Mouse (Mus musculus) urinary bladder, postnatal 14 days (tissue): ENCODE measurements around the gene D630045J12Rik.

Experiments
- DNase-seq: peaks from one replicate; pipeline ENCODE4 v3.0.0; 2021; ENCODE audit warnings: low spot score

Gene D630045J12Rik

DNA sequence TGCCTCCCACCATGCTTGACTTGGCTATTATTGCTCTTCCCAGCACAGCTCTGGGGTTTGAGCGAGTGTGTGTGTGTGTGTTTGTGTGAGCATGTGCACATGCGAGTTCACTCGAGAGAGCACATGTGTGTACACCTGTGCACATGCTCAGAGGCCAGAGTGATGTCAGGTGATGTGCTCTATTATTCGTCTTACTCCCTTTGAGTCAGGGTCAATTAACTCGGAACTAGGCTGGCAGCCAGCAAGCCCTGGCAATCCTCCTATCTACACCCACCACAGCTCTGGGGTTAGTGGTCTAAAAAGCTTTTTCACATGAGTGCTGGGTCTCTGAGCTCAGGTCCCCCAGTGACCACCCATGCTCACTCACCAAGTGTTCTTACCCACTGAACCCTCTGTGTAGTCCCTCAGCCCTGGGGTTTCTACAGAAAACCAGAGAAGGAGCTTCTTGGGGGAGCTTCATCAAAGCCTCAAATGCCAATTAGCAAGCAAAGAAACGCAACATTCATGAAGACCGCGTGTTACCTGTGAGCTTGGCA lies 11.4 kb downstream of the D630045J12Rik start:
- no peak for DNase-seq

DNA sequence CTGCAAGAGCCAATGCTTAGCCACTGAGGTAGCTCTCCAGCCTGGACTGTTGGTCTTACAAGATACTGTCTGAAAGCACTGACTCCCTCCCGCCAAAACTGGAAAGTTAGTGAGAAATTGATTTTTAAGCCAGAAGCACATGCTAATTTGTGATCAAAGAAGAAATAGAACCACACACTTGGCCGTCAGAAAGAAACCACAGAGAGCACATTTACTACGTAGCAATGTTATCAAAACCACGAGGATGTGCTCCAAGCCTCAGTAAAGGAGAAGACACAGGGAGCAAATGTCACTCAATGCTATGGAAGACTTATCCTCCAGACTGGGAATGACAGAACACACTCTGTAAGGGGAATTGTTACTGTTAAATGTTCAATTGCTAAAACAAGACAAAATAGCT lies 12.3 kb downstream of the D630045J12Rik start:
- no peak for DNase-seq

DNA sequence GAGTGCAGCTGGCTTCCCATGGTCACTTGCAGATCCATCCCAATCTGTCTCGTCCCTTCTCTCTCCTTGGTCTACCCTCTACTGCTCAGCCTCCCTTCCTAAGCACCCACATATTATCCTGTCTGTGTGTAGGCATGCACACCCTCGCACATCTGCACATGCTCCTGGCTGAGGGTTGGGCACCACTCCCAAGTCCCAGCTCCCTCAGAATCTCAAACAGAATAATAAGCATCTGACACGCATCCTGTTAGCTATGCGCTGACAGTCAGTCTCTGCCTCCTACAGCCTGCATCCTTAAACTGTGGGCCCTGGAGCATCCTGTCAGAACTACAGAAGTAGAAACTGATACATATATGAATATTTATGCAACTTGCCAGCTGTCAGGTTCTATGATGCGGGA lies 13.2 kb downstream of the D630045J12Rik start:
- no peak for DNase-seq

GRCm38 (mm10) chr6:38238382-38238781 lies 15.4 kb downstream of the D630045J12Rik start:
- DNase-seq = no peak

- no peak for DNase-seq
Observed at GRCm38 (mm10) chr6:38235991-38236658, 17.7 kb downstream of the D630045J12Rik start.

DNA sequence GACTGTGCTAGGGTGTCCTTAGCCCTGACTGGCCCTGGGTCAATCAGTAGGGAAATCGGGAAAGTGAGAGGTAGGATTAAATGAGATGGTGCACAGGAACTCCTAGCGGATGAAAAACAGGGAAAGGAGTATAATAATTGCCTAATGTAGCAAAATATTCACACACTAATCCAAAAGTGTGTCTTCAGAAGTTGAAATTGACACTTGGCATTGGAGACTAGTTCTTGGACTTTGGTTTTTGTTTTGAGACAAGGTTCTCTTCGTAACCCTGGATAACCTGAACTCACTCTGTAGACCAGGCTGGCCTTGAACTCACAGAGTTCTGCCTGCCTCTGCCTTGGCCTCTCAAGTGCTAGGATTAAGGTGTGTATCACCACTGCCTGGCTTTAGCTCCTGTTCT lies 20.0 kb downstream of the D630045J12Rik start:
- no peak for DNase-seq

- no peak for DNase-seq
Observed at GRCm38 (mm10) chr6:38232917-38233316, 20.9 kb downstream of the D630045J12Rik start.

- no peak for DNase-seq
Observed at GRCm38 (mm10) chr6:38231994-38232393, 21.8 kb downstream of the D630045J12Rik start.

DNA sequence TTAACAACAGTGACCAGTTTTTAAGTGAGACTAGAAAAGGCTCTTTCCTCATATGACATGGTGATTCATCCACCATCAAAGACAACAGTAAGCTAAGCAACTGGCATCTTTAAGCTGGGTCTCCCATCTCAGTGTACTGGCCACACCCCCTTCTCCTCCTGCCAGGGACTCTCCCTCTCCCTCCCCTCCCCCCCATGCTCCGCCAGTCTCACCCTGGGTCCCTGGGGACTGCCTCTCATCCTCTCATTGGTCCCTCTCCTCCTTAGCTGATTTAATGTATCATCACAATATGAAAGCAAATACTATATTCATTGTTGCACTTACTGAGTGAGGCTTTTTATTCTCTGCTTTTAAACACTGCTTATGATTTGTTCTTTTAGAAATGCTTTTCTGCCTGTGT lies 29.7 kb downstream of the D630045J12Rik start:
- no peak for DNase-seq

DNA sequence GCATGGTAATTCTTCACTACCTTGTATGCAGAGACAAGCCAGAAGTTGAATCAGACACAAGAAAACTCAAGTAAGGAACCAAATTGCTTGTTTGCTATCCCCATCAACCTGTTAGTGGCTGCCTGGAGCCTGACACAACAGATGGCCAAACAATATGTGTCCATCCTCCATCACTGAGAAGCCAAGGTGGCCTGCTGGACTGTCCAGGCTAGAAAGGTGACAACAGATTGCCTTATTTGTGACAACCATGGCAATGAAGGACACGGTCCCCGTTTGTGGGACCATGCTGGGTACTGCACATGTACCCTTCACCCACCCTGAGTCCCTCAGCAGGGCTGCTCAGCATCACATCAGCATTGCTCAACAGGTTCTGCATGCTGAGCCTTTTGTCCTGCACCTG lies 34.5 kb downstream of the D630045J12Rik start:
- no peak for DNase-seq

DNA sequence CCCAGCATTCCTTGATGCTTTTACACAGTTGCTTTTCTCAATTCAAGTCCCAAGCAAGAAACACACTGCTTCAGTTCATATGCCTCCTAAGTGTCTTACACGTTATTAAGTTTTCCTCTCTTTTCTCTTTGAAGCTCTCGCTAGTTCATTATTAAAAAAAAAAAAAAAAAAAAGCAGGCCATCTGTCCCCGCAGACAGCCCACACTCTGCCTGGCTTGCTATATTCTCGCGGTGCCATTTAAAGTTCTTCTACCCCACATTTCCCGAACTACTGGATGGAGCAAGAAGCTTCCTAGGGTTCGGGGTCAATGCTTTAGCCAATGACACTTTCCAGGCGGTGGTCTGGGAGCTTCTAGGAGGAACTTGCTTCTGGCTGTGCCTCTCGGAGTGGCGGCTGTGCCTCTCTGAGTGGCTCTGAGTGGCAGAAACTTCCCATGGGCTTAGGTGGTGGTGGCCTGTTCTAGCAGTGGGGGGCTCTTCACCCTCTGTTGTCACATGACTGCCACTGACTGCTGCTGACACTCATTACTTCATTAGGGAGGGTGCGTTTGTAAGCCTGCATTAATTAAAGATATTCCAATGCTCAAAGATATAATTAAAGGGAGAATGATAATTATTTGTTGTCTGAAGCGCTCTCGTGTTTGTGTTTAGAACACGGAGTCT lies 38.2 kb downstream of the D630045J12Rik start:
- DNase-seq = no peak

GRCm38 (mm10) chr6:38207621-38208020 lies 46.2 kb downstream of the D630045J12Rik start:
- DNase-seq = no peak

GRCm38 (mm10) chr6:38206941-38207531 lies 46.8 kb downstream of the D630045J12Rik start:
- no peak for DNase-seq

GRCm38 (mm10) chr6:38205375-38205774 lies 48.4 kb downstream of the D630045J12Rik start:
- DNase-seq = no peak

- DNase-seq = no peak
Observed at GRCm38 (mm10) chr6:38203820-38204219, 50.0 kb downstream of the D630045J12Rik start.

- no peak for DNase-seq
Observed at GRCm38 (mm10) chr6:38202816-38203215, 51.0 kb downstream of the D630045J12Rik start.

GRCm38 (mm10) chr6:38201495-38201894 lies 52.3 kb downstream of the D630045J12Rik start:
- DNase-seq = no peak

- no peak for DNase-seq
Observed at GRCm38 (mm10) chr6:38199599-38199998, 54.2 kb downstream of the D630045J12Rik start.

DNA sequence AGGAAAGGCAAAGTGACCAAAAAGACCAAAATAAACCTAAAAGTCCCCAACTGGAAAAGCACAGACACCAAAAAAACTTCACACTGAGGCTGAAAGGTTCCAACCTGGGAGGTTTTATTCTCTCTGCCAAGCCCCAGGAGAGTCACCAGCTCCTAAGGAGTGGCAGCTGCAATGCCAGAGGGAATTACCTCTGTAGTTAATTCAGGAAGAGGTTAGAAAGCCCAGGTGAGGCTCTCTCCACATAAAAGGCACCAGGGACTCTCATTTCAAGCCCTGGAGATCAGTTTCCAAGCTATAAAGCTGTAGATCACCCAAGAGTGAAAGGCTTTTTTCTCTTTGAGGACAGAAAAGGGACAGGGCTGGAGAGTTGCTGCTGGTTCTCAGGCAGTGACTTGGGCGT lies 55.1 kb downstream of the D630045J12Rik start:
- no peak for DNase-seq

- no peak for DNase-seq
Observed at GRCm38 (mm10) chr6:38196266-38197189, 57.3 kb downstream of the D630045J12Rik start.

DNA sequence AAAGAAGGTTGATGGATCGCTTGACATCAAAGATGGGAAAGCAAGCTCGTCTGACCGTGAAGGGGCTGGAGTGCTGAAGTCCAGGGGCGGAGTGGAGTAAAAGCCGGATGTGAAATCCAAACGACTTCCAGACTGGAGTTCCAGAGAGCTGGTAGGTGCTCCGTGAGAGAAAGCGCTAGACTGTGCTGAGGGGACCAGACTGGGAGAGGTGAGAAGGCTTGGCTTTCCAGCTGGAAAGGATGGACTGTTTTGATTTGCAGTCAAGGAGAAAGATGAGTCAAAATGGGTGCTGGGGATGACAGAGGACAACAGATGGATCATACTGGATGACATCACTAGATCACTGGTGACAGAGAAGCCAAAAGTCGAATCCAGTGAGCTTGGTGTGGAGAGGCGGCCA lies 58.5 kb downstream of the D630045J12Rik start:
- no peak for DNase-seq

- no peak for DNase-seq
Observed at GRCm38 (mm10) chr6:38194046-38194445, 59.8 kb downstream of the D630045J12Rik start.
